Mouse (Mus musculus): ENCODE data around the gene Yipf3. TPM values are rescaled to one million over a fixed set of nuclear protein-coding genes. Genes with fewer than 3 reads are reported as not detected.
A peak's percentile ranks its signal among the peaks of the same experiment; 100 is the strongest.

Yipf3 gene
- polyA plus RNA-seq, 1 experiment from 2014 or later = 62.6 TPM

GRCm38 (mm10) chr17:46252571-46253451, 4.9 kb downstream of the Yipf3 start:
- Histone ChIP-seq H3K27ac (ENCODE audit: low read depth) (no peak overlapping the region), H3K4me1 (ENCODE audit: insufficient read depth) (peaks cover 20% of the 10 kb centered on the region), H3K4me2 (ENCODE audit: low read depth, low read length) (peak overlapping the region; percentile 99), H3K9me3 (ENCODE audit: low read length) (no peaks in the 10 kb centered on the region), H3K36me3 (replicated peaks; ENCODE audit: insufficient read depth, low read length) (peaks cover 31% of the 10 kb centered on the region), H3K9ac (replicated peaks) (no peak overlapping the region), H3K4me3 (ENCODE audit: low read depth, low read length) (peak overlapping the region; percentile 68; the same call in 1 of the 2 replicates), H3K27me3 (ENCODE audit: insufficient read depth, low read length) (peaks cover 23% of the 10 kb centered on the region)
- ATAC-seq (no peak), DNase-seq (peak; percentile 55)
- no peak for TF ChIP-seq EP300 (IDR thresholded peaks at IDR 0.05; ENCODE audit: low read depth)
- peak; percentile 61 for TF ChIP-seq CTCF (IDR thresholded peaks at IDR 0.05; ENCODE audit: low read depth)
- 47% methylated on average over 14 of the region's 14 CpGs for WGBS (ENCODE audit: insufficient replicate concordance)

- H3K9ac ChIP-seq (replicated peaks) = peak within 1 kb of the TSS; percentile 48
- peaks cover 37% of the 10 kb centered on the region for H3K36me3 ChIP-seq (replicated peaks; ENCODE audit: insufficient read depth, low read length)
- TF ChIP-seq CTCF (IDR thresholded peaks at IDR 0.05; ENCODE audit: low read depth) (no peak), EP300 (IDR thresholded peaks at IDR 0.05; ENCODE audit: low read depth) (no peak)
- 2% methylated on average over 36 of the region's 48 CpGs for WGBS (ENCODE audit: insufficient replicate concordance)
- DNase-seq (peak; percentile 91), ATAC-seq (peak; percentile 80)
- H3K4me2 ChIP-seq (ENCODE audit: low read depth, low read length) = peak within 1 kb of the TSS; percentile 99
- H3K27me3 ChIP-seq (ENCODE audit: insufficient read depth, low read length) = peaks cover 23% of the 10 kb centered on the region
- peak within 1 kb of the TSS; percentile 68 for H3K4me3 ChIP-seq (ENCODE audit: low read depth, low read length)
- H3K4me1 ChIP-seq (ENCODE audit: insufficient read depth) = peaks cover 20% of the 10 kb centered on the region
- H3K9me3 ChIP-seq (ENCODE audit: low read length) = no peaks in the 10 kb centered on the region
- H3K27ac ChIP-seq (ENCODE audit: low read depth) = no peak within 1 kb of the TSS
These were observed 5.7 kb downstream of the Yipf3 start, which contains the start of gene Lrrc73 for GRCm38 (mm10) chr17:46253452-46254084. TSS of gene Lrrc73 (plus strand) at chr17:46253531.

GRCm38 (mm10) chr17:46254106-46254505, 6.2 kb downstream of the Yipf3 start:
- Histone ChIP-seq H3K9ac (replicated peaks) (peak overlapping the region; percentile 48), H3K27ac (ENCODE audit: low read depth) (no peak overlapping the region), H3K4me3 (ENCODE audit: low read depth, low read length) (peak overlapping the region; percentile 68), H3K9me3 (ENCODE audit: low read length) (no peaks in the 10 kb centered on the region), H3K27me3 (ENCODE audit: insufficient read depth, low read length) (peaks cover 23% of the 10 kb centered on the region), H3K4me1 (ENCODE audit: insufficient read depth) (peaks cover 15% of the 10 kb centered on the region), H3K36me3 (replicated peaks; ENCODE audit: insufficient read depth, low read length) (peaks cover 40% of the 10 kb centered on the region), H3K4me2 (ENCODE audit: low read depth, low read length) (peak overlapping the region; percentile 99)
- TF ChIP-seq EP300 (IDR thresholded peaks at IDR 0.05; ENCODE audit: low read depth) (no peak), CTCF (IDR thresholded peaks at IDR 0.05; ENCODE audit: low read depth) (no peak)
- no peak for DNase-seq
- under 1% methylated on average over 24 of the region's 54 CpGs for WGBS (ENCODE audit: insufficient replicate concordance)
- peak; percentile 20; the same call in 1 of the 2 replicates for ATAC-seq

- Histone ChIP-seq H3K4me2 (ENCODE audit: low read depth, low read length) (no peak overlapping the region), H3K9ac (replicated peaks) (no peak overlapping the region), H3K4me1 (ENCODE audit: insufficient read depth) (peaks cover 13% of the 10 kb centered on the region), H3K4me3 (ENCODE audit: low read depth, low read length) (no peak overlapping the region), H3K36me3 (replicated peaks; ENCODE audit: insufficient read depth, low read length) (peaks cover 41% of the 10 kb centered on the region), H3K27me3 (ENCODE audit: insufficient read depth, low read length) (peaks cover 23% of the 10 kb centered on the region), H3K9me3 (ENCODE audit: low read length) (no peaks in the 10 kb centered on the region), H3K27ac (ENCODE audit: low read depth) (no peak overlapping the region)
- WGBS (ENCODE audit: insufficient replicate concordance) = 36% methylated on average over 6 of the region's 6 CpGs
- DNase-seq (no peak), ATAC-seq (no peak)
- no peak for TF ChIP-seq CTCF (IDR thresholded peaks at IDR 0.05; ENCODE audit: low read depth)
- no peak for TF ChIP-seq EP300 (IDR thresholded peaks at IDR 0.05; ENCODE audit: low read depth)
These were observed 7.3 kb downstream of the Yipf3 start for GRCm38 (mm10) chr17:46255147-46255546.

- DNase-seq (no peak), ATAC-seq (no peak)
- peaks cover 8% of the 10 kb centered on the region for H3K4me1 ChIP-seq (ENCODE audit: insufficient read depth)
- WGBS (ENCODE audit: insufficient replicate concordance) = 88% methylated on average over 30 of the region's 30 CpGs
- no peak for TF ChIP-seq EP300 (IDR thresholded peaks at IDR 0.05; ENCODE audit: low read depth)
- no peak for TF ChIP-seq CTCF (IDR thresholded peaks at IDR 0.05; ENCODE audit: low read depth)
- H3K4me2 ChIP-seq (ENCODE audit: low read depth, low read length) = no peak overlapping the region
- no peaks in the 10 kb centered on the region for H3K9me3 ChIP-seq (ENCODE audit: low read length)
- no peak overlapping the region for H3K9ac ChIP-seq (replicated peaks)
- H3K27me3 ChIP-seq (ENCODE audit: insufficient read depth, low read length) = peaks cover 21% of the 10 kb centered on the region
- H3K36me3 ChIP-seq (replicated peaks; ENCODE audit: insufficient read depth, low read length) = peaks cover 50% of the 10 kb centered on the region
- no peak overlapping the region for H3K27ac ChIP-seq (ENCODE audit: low read depth)
- H3K4me3 ChIP-seq (ENCODE audit: low read depth, low read length) = no peak overlapping the region
These were observed 10.6 kb downstream of the Yipf3 start for GRCm38 (mm10) chr17:46258279-46259053.
